Mouse (Mus musculus) olfactory bulb, adult 2 months (tissue): ENCODE data around the gene Twnk.
"Not testable (repeated sequence)": the region's sequence is repeated elsewhere in the genome, so short reads cannot be mapped to it uniquely, and the experiment has no call there.

Experiments used
- CTCF ChIP-seq: fragments of 200-500 bp; IDR thresholded peaks from 2 replicates; pipeline ENCODE4 v1.5.1; 2012; ENCODE audit warnings: low read depth, mild to moderate bottlenecking, low read length, moderate library complexity; ENCODE audit not compliant: insufficient read depth
- POLR2A ChIP-seq: fragments of 200-500 bp; IDR thresholded peaks from 2 replicates; pipeline ENCODE4 v1.6.1; 2012; ENCODE audit warnings: mild to moderate bottlenecking, low read depth, low read length, moderate library complexity; ENCODE audit not compliant: insufficient read depth

- not testable (repeated sequence) for TF ChIP-seq CTCF, POLR2A
Measured at GRCm38 (mm10) chr19:45038198-45038597, 32.7 kb downstream of the Twnk start.
